Mouse (Mus musculus): ENCODE measurements around the gene Hormad2. TPM values are rescaled to one million over a fixed set of nuclear protein-coding genes. Genes with fewer than 3 reads are reported as not detected.

Hormad2 gene
- polyA plus RNA-seq, 1 experiment from 2014 or later = not detected

DNA sequence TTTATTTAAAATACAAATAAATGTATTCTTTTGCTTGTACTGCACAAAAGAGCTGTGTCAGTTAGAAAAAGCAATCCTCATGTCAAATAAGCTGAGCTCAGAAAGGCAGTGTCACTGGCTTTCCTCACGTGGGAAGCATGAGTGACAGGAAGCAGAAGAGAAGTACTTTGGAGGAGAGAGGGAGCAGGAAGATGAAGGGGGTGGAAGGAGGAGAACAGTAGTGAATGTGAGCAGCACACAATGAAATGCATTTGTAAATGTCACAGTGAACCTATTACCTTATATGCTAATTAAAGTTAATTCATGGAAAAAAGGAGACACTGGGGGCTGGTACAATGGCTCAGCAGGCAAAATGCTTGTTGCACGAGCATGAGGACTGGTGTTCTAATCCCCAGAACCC, 52.9 kb downstream of the Hormad2 start:
- Histone ChIP-seq H3K27ac (ENCODE audit: low read depth, low read length) (no peak overlapping the region), H3K36me3 (ENCODE audit: control insufficient read depth, insufficient read depth, low read length) (no peaks in the 10 kb centered on the region), H3K4me3 (ENCODE audit: low read depth, low read length) (no peak overlapping the region), H3K4me2 (ENCODE audit: low read depth, low read length) (no peak overlapping the region), H3K4me1 (ENCODE audit: control insufficient read depth, insufficient read depth, low read length) (no peaks in the 10 kb centered on the region), H3K9ac (replicated peaks; ENCODE audit: low read depth, low read length) (no peak overlapping the region), H3K27me3 (ENCODE audit: control insufficient read depth, insufficient read depth, low read length) (no peaks in the 10 kb centered on the region), H3K9me3 (ENCODE audit: control insufficient read depth, low read length) (no peaks in the 10 kb centered on the region)
- WGBS = 11% methylated on average over 2 of the region's 2 CpGs
- ATAC-seq (ENCODE audit: low read depth) = no peak

GRCm38 (mm10) chr11:4382321-4382720, 58.6 kb downstream of the Hormad2 start:
- H3K9ac ChIP-seq (replicated peaks; ENCODE audit: low read depth, low read length) = no peak overlapping the region
- H3K4me2 ChIP-seq (ENCODE audit: low read depth, low read length) = no peak overlapping the region
- no peaks in the 10 kb centered on the region for H3K4me1 ChIP-seq (ENCODE audit: control insufficient read depth, insufficient read depth, low read length)
- H3K9me3 ChIP-seq (ENCODE audit: control insufficient read depth, low read length) = no peaks in the 10 kb centered on the region
- no peak overlapping the region for H3K27ac ChIP-seq (ENCODE audit: low read depth, low read length)
- H3K4me3 ChIP-seq (ENCODE audit: low read depth, low read length) = no peak overlapping the region
- H3K36me3 ChIP-seq (ENCODE audit: control insufficient read depth, insufficient read depth, low read length) = no peaks in the 10 kb centered on the region
- WGBS = 82% methylated on average over 7 of the region's 7 CpGs
- no peak for ATAC-seq (ENCODE audit: low read depth)
- no peaks in the 10 kb centered on the region for H3K27me3 ChIP-seq (ENCODE audit: control insufficient read depth, insufficient read depth, low read length)

DNA sequence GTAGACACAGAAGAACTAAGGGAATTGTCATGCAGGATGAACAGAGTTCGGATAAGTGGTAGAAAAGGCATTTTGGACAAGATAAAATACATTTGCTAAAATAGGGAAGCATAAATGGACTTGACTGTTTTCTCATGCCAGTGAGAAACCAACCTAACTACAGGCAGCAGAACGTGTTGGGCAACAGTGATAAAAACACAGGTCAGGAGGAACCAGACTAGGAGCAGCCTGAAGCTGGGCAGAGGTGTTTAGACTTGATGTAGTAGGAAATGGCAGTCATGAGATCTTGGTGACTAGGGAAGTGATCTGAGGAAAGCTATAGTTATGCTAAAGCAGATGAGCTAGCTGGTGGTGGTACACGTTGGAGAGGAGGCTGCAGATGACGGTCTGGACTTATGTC, 61.0 kb downstream of the Hormad2 start:
- H3K4me3 ChIP-seq (ENCODE audit: low read depth, low read length) = no peak overlapping the region
- H3K36me3 ChIP-seq (ENCODE audit: control insufficient read depth, insufficient read depth, low read length) = no peaks in the 10 kb centered on the region
- no peaks in the 10 kb centered on the region for H3K27me3 ChIP-seq (ENCODE audit: control insufficient read depth, insufficient read depth, low read length)
- no peak overlapping the region for H3K4me2 ChIP-seq (ENCODE audit: low read depth, low read length)
- H3K9me3 ChIP-seq (ENCODE audit: control insufficient read depth, low read length) = no peaks in the 10 kb centered on the region
- H3K27ac ChIP-seq (ENCODE audit: low read depth, low read length) = no peak overlapping the region
- no peaks in the 10 kb centered on the region for H3K4me1 ChIP-seq (ENCODE audit: control insufficient read depth, insufficient read depth, low read length)
- no peak for ATAC-seq (ENCODE audit: low read depth)
- H3K9ac ChIP-seq (replicated peaks; ENCODE audit: low read depth, low read length) = no peak overlapping the region
- WGBS = 79% methylated on average over 4 of the region's 4 CpGs

DNA sequence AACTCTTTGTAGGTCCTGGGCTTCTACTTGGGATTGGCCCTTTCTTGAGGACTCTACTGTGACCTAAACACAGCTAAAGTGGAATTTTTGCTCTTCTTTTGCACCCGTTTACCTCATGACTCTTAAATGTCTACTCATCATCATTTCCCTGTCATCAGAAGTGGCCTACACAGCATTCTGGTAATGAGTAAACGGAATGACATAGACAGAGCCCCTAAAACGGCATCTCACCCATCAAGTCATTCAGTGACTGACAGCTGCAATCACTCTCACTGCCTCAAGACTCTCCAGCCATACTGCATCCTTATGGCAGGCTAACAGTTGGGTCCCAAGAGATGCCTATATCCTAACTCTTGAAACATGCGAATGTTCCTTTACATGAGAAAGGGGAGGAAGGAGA, 74.5 kb downstream of the Hormad2 start:
- no peak overlapping the region for H3K9ac ChIP-seq (replicated peaks; ENCODE audit: low read depth, low read length)

DNA sequence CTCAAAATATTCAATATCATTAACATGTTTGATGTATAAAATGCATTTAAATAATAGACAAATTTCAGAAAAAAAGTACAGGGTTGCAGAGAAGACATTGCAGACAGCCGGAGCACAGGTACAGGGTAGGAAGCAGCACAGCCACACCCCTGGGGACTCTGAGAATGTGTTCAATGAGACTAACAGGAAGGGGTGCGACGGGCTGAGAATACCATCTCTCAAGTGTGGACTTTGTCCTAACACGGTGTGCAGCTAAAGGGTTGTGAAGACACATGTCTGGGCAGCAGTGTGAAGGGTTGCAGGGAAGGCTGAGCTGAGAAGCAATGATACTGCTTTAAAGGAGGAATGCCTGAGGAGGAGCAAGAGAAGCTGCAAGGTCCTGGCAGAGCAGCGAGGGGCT, 85.5 kb downstream of the Hormad2 start:
- H3K27me3 ChIP-seq (ENCODE audit: control insufficient read depth, insufficient read depth, low read length) = no peaks in the 10 kb centered on the region
- H3K4me3 ChIP-seq (ENCODE audit: low read depth, low read length) = no peak overlapping the region
- no peak overlapping the region for H3K9ac ChIP-seq (replicated peaks; ENCODE audit: low read depth, low read length)
- ATAC-seq (ENCODE audit: low read depth) = no peak
- no peaks in the 10 kb centered on the region for H3K4me1 ChIP-seq (ENCODE audit: control insufficient read depth, insufficient read depth, low read length)
- H3K36me3 ChIP-seq (ENCODE audit: control insufficient read depth, insufficient read depth, low read length) = no peaks in the 10 kb centered on the region
- 71% methylated on average over 5 of the region's 5 CpGs for WGBS
- no peak overlapping the region for H3K27ac ChIP-seq (ENCODE audit: low read depth, low read length)
- H3K9me3 ChIP-seq (ENCODE audit: control insufficient read depth, low read length) = no peaks in the 10 kb centered on the region
- no peak overlapping the region for H3K4me2 ChIP-seq (ENCODE audit: low read depth, low read length)

More for the DNA sequence above, 74.5 kb downstream of the Hormad2 start:
- Histone ChIP-seq H3K4me2 (ENCODE audit: low read depth, low read length) (no peak overlapping the region), H3K27me3 (ENCODE audit: control insufficient read depth, insufficient read depth, low read length) (no peaks in the 10 kb centered on the region), H3K27ac (ENCODE audit: low read depth, low read length) (no peak overlapping the region), H3K9me3 (ENCODE audit: control insufficient read depth, low read length) (no peaks in the 10 kb centered on the region), H3K36me3 (ENCODE audit: control insufficient read depth, insufficient read depth, low read length) (no peaks in the 10 kb centered on the region), H3K4me1 (ENCODE audit: control insufficient read depth, insufficient read depth, low read length) (no peaks in the 10 kb centered on the region), H3K4me3 (ENCODE audit: low read depth, low read length) (no peak overlapping the region)
- ATAC-seq (ENCODE audit: low read depth) = no peak
- WGBS = 80% methylated on average over 4 of the region's 4 CpGs

DNA sequence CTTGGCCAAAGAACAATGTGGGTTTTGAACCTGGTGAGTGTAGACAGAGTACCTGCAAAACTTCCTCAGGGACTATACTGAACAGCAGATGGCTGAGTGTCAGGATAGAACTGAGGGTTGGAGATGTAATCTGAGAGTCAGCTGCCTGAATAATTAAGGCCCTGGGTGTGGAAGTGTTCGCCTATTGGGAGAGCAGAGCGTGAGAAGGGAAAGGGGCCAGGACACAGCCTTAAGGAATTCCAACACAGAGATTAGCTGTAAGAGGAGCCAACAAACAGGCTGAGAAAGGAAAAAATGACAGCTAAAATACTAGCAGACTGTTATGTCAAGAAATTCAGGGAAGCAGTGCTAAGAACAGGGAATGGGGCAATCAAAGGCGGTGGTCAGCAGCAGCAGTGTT, 88.3 kb downstream of the Hormad2 start:
- Histone ChIP-seq H3K4me3 (ENCODE audit: low read depth, low read length) (no peak overlapping the region), H3K4me1 (ENCODE audit: control insufficient read depth, insufficient read depth, low read length) (no peaks in the 10 kb centered on the region), H3K4me2 (ENCODE audit: low read depth, low read length) (no peak overlapping the region), H3K27me3 (ENCODE audit: control insufficient read depth, insufficient read depth, low read length) (no peaks in the 10 kb centered on the region), H3K36me3 (ENCODE audit: control insufficient read depth, insufficient read depth, low read length) (no peaks in the 10 kb centered on the region), H3K9me3 (ENCODE audit: control insufficient read depth, low read length) (no peaks in the 10 kb centered on the region), H3K9ac (replicated peaks; ENCODE audit: low read depth, low read length) (no peak overlapping the region), H3K27ac (ENCODE audit: low read depth, low read length) (no peak overlapping the region)
- ATAC-seq (ENCODE audit: low read depth) = no peak
- WGBS = 76% methylated on average over 3 of the region's 3 CpGs

DNA sequence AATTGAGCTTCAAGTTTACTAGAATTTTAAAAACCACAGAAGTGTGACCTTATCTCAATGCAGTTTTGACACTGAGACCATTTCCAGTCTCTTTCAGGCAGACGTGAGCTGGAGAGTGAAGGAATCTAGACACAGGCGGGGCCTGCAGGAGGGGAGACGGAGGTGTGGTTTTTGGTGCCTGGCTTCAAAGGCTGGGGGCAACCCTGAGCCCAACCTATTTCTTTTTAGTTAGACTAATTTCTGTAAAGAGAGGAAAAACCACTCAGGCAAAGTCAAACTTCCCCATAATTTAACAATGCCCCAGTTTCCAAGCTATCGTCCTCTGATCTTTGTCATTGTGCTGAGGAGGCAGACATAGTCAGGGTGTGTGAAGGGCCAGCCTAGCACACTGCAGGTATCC, 97.0 kb downstream of the Hormad2 start:
- WGBS = 49% methylated on average over 4 of the region's 4 CpGs
- H3K4me1 ChIP-seq (ENCODE audit: control insufficient read depth, insufficient read depth, low read length) = no peaks in the 10 kb centered on the region
- H3K4me2 ChIP-seq (ENCODE audit: low read depth, low read length) = no peak overlapping the region
- no peaks in the 10 kb centered on the region for H3K9me3 ChIP-seq (ENCODE audit: control insufficient read depth, low read length)
- no peak overlapping the region for H3K27ac ChIP-seq (ENCODE audit: low read depth, low read length)
- ATAC-seq (ENCODE audit: low read depth) = no peak
- no peak overlapping the region for H3K4me3 ChIP-seq (ENCODE audit: low read depth, low read length)
- H3K27me3 ChIP-seq (ENCODE audit: control insufficient read depth, insufficient read depth, low read length) = no peaks in the 10 kb centered on the region
- no peak overlapping the region for H3K9ac ChIP-seq (replicated peaks; ENCODE audit: low read depth, low read length)
- no peaks in the 10 kb centered on the region for H3K36me3 ChIP-seq (ENCODE audit: control insufficient read depth, insufficient read depth, low read length)

GRCm38 (mm10) chr11:4342027-4342426, 98.9 kb downstream of the Hormad2 start:
- Histone ChIP-seq H3K9ac (replicated peaks; ENCODE audit: low read depth, low read length) (no peak overlapping the region), H3K4me2 (ENCODE audit: low read depth, low read length) (no peak overlapping the region), H3K4me3 (ENCODE audit: low read depth, low read length) (no peak overlapping the region), H3K27ac (ENCODE audit: low read depth, low read length) (no peak overlapping the region), H3K9me3 (ENCODE audit: control insufficient read depth, low read length) (no peaks in the 10 kb centered on the region), H3K36me3 (ENCODE audit: control insufficient read depth, insufficient read depth, low read length) (no peaks in the 10 kb centered on the region), H3K27me3 (ENCODE audit: control insufficient read depth, insufficient read depth, low read length) (no peaks in the 10 kb centered on the region), H3K4me1 (ENCODE audit: control insufficient read depth, insufficient read depth, low read length) (no peaks in the 10 kb centered on the region)
- WGBS = 62% methylated on average over 7 of the region's 7 CpGs
- no peak for ATAC-seq (ENCODE audit: low read depth)

- Histone ChIP-seq H3K4me2 (ENCODE audit: low read depth, low read length) (no peak overlapping the region), H3K4me1 (ENCODE audit: control insufficient read depth, insufficient read depth, low read length) (no peaks in the 10 kb centered on the region), H3K27ac (ENCODE audit: low read depth, low read length) (no peak overlapping the region), H3K36me3 (ENCODE audit: control insufficient read depth, insufficient read depth, low read length) (no peaks in the 10 kb centered on the region), H3K27me3 (ENCODE audit: control insufficient read depth, insufficient read depth, low read length) (no peaks in the 10 kb centered on the region), H3K9me3 (ENCODE audit: control insufficient read depth, low read length) (no peaks in the 10 kb centered on the region), H3K4me3 (ENCODE audit: low read depth, low read length) (no peak overlapping the region), H3K9ac (replicated peaks; ENCODE audit: low read depth, low read length) (no peak overlapping the region)
- no peak for ATAC-seq (ENCODE audit: low read depth)
- 95% methylated on average over 9 of the region's 9 CpGs for WGBS
Measured at GRCm38 (mm10) chr11:4340109-4340779, 100.7 kb downstream of the Hormad2 start.
